Mouse (Mus musculus): Measurements from ENCODE around the gene Hoxc11.

DNA sequence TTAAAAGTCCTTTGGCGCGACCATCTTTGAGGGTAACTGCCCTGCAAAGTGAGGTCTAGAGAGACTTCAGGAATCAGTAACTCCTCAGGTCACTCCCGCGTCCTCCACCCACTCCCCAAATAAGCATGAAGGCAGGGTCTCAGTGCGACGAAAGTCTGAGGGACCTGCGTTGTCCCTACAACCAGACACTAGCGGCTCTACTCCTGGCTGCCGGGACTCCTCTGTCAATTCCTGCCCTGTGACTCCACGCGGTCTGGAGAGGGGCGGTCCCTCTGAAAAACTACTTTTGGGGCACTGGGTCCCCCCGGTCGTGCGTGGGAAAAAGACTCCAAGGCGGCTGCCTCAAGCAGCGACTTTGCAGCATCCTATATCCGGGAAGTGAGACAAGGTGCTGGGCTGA is 44.2 kb upstream of the Hoxc11 start:
- no peak for TF ChIP-seq CTCF (conservative IDR thresholded peaks at IDR 0.05; ENCODE audit: low read length)
- no peak for TF ChIP-seq POU5F1 (IDR thresholded peaks at IDR 0.05; ENCODE audit: borderline replicate concordance, low read length)

Data from E14TG2a.4 (cell line).